11 mouse cellular contexts compared by ENCODE assay signal in genomic region chr10:128397466-128397865, GRCm38 (mm10). TPM values are rescaled to one million over a fixed set of nuclear protein-coding genes. Genes with fewer than 3 reads are reported as not detected.
A peak's percentile ranks its signal among the peaks of the same experiment; 100 is the strongest.
DNase-seq lines count a peak whose midpoint lies in the region; ATAC-seq lines count a peak whose summit lies in the region.
"Had no signal": no experiment of that assay in that cellular context is flagged by ENCODE, and none has a peak within 500 bp of the region (broad histone marks: within the 10 kb centered on the region; RNA-seq: fewer than 3 reads in every experiment).

No protein-coding gene starts in this region.

- no peaks in the 10 kb centered on the region; the same call in 1 of the 2 replicates for H3K36me3 ChIP-seq in intestine, embryonic 16.5 days (ENCODE audit: control insufficient read depth, insufficient read depth, low read length)

- H3K4me2 ChIP-seq in intestine, embryonic 16.5 days (ENCODE audit: low read depth, low read length), result no peak overlapping the region
- H3K4me2 ChIP-seq: limb, embryonic 13.5 days had no signal

- no peak overlapping the region for H3K9ac ChIP-seq in intestine, embryonic 16.5 days (ENCODE audit: low read depth, low read length)
- H3K9ac ChIP-seq: limb, embryonic 13.5 days had no signal

- ATAC-seq in intestine, embryonic 16.5 days, result 0 out of 2 replicates have a peak, but pooled peaks have one; percentile 4

- 60% methylated on average over 7 of the region's 7 CpGs for WGBS in intestine, embryonic 16.5 days

- no peaks in the 10 kb centered on the region for H3K27me3 ChIP-seq in intestine, embryonic 16.5 days (replicated peaks; ENCODE audit: control insufficient read depth, insufficient read depth, low read length)
- H3K27me3 ChIP-seq: limb, embryonic 13.5 days had no signal

- peak overlapping the region; percentile 33 for H3K27ac ChIP-seq in intestine, embryonic 16.5 days (ENCODE audit: low read length)
- H3K27ac ChIP-seq: heart, adult 2 months; limb, embryonic 13.5 days had no signal

- H3K4me3 ChIP-seq in intestine, embryonic 16.5 days (ENCODE audit: low read length), result no peak overlapping the region
- H3K4me3 ChIP-seq: heart, adult 2 months; limb, embryonic 13.5 days had no signal

- peaks cover 34% of the 10 kb centered on the region for H3K4me1 ChIP-seq in intestine, embryonic 16.5 days (ENCODE audit: control insufficient read depth, insufficient read depth, low read length)

- peak; percentile 71 for DNase-seq in cerebellum, adult 11-12 months
- DNase-seq in cerebellum, adult 8-10 months, result no peak
- peak; percentile 20 for DNase-seq in kidney, postnatal 10 days
- no peak for DNase-seq in kidney, adult 11 months
- DNase-seq in cerebellum, adult 9-11 months, result peak; percentile 76
- no peak for DNase-seq in right cerebral cortex, postnatal 4 days
- DNase-seq in frontal cortex, postnatal 10 days (ENCODE audit: low spot score in 2 of 2), result no peak

- H3K9me3 ChIP-seq in intestine, embryonic 16.5 days (ENCODE audit: control insufficient read depth, low read length), result no peaks in the 10 kb centered on the region
- H3K9me3 ChIP-seq: limb, embryonic 13.5 days had no signal

RNA-seq across cellular contexts. Expression of gene Slc39a5, which starts 3.6 kb away (rescaled TPM):
- 207 and 242 TPM in 2 replicates for polyA plus RNA-seq in intestine, embryonic 16.5 days (2015; fragmentation: Nextera tagmentation; extraction: Ambion mirVana)
- polyA plus RNA-seq: C2C12; heart, adult 2 months had no signal

RNA-seq across cellular contexts. Expression of gene Nabp2, which starts 13.8 kb away (rescaled TPM):
- 104 TPM in 2 replicates for polyA plus RNA-seq in intestine, embryonic 16.5 days (2015; fragmentation: Nextera tagmentation; extraction: Ambion mirVana)

RNA-seq across cellular contexts. Expression of gene Rnf41, which starts 14.0 kb away (rescaled TPM):
- polyA plus RNA-seq in intestine, embryonic 16.5 days (2015; fragmentation: Nextera tagmentation; extraction: Ambion mirVana), result 43.2 and 43.3 TPM in 2 replicates

RNA-seq across cellular contexts. Expression of gene Ankrd52, which starts 20.6 kb away (rescaled TPM):
- polyA plus RNA-seq in intestine, embryonic 16.5 days (2015; fragmentation: Nextera tagmentation; extraction: Ambion mirVana), result 6.7 and 7.2 TPM in 2 replicates

RNA-seq across cellular contexts. Expression of gene Coq10a, which starts 28.7 kb away (rescaled TPM):
- 2.5 and 3.3 TPM in 2 replicates for polyA plus RNA-seq in intestine, embryonic 16.5 days (2015; fragmentation: Nextera tagmentation; extraction: Ambion mirVana)

Comparison
In these comparisons a context has a peak if more than half of its experiments do, and no peak if none do; other contexts are left out.
1. DNase-seq: peak in cerebellum, adult 11-12 months (single experiment), kidney, postnatal 10 days (single experiment) and cerebellum, adult 9-11 months (single experiment); none in cerebellum, adult 8-10 months (single experiment), kidney, adult 11 months (single experiment), right cerebral cortex, postnatal 4 days (single experiment) and frontal cortex, postnatal 10 days (0 of 2).